Mouse (Mus musculus) heart, embryonic 14.5 days (tissue): ENCODE results near the gene Slc35a5. TPM values are rescaled to one million over a fixed set of nuclear protein-coding genes. Genes with fewer than 3 reads are reported as not detected.

Experiments used
- ATAC-seq: fragments of 200-750 bp; cut with Nextera tagmentation; 2 replicates; pipeline ENCODE4 v1.8.0; 2017; ENCODE audit warnings: low read depth, moderate TSS enrichment; ENCODE audit not compliant: insufficient number of reproducible peaks, insufficient read depth, low FRiP score
- H3K27ac ChIP-seq, 2 experiments: fragments of 200-500 bp in 1 of 2; fragments of 300-500 bp in 1 of 2; sonication (generic) in 1 of 2; replicated peaks in 1 of 2; 2 replicates each; pipeline ENCODE4 v1.5.1; 2012 to 2014; ENCODE audit warnings: low read depth in 2 of 2, low read length in 2 of 2, control low read depth in 1 of 2, mild to moderate bottlenecking in 1 of 2, mixed read lengths in 1 of 2; ENCODE audit not compliant: control insufficient read depth in 1 of 2, insufficient read depth in 1 of 2
- H3K27me3 ChIP-seq: fragments of 300-500 bp; sonication (generic); 2 replicates; pipeline ENCODE4 v1.6.1; 2014; ENCODE audit warnings: mild to moderate bottlenecking, low read length, control low read depth; ENCODE audit not compliant: control insufficient read depth, insufficient read depth
- H3K36me3 ChIP-seq: fragments of 300-500 bp; sonication (generic); 2 replicates; pipeline ENCODE4 v1.6.1; 2014; ENCODE audit warnings: mild to moderate bottlenecking, control low read depth, low read length, mixed read lengths; ENCODE audit not compliant: control insufficient read depth, insufficient read depth
- H3K4me1 ChIP-seq, 2 experiments: fragments of 200-500 bp in 1 of 2; fragments of 300-500 bp in 1 of 2; sonication (generic) in 1 of 2; 2 replicates each; pipeline ENCODE4 v1.6.1; 2012 to 2014; ENCODE audit warnings: low read length in 2 of 2, control low read depth in 1 of 2, mixed read lengths in 1 of 2; ENCODE audit not compliant: control insufficient read depth in 2 of 2, insufficient read depth in 2 of 2
- H3K4me2 ChIP-seq: fragments of 300-500 bp; sonication (generic); 2 replicates; pipeline ENCODE4 v1.6.1; 2014; ENCODE audit warnings: mild to moderate bottlenecking, low read length
- H3K4me3 ChIP-seq, 2 experiments: fragments of 200-500 bp in 1 of 2; fragments of 300-500 bp in 1 of 2; sonication (generic) in 1 of 2; 2 replicates each; pipeline ENCODE4 v1.5.1; 2012 to 2014; ENCODE audit warnings: low read length in 2 of 2, mild to moderate bottlenecking in 2 of 2, control low read depth in 1 of 2, low read depth in 1 of 2, moderate library complexity in 1 of 2; ENCODE audit not compliant: control insufficient read depth in 1 of 2, insufficient read depth in 1 of 2
- H3K9ac ChIP-seq: fragments of 300-500 bp; sonication (generic); 2 replicates; pipeline ENCODE4 v1.6.1; 2014; ENCODE audit warnings: mild to moderate bottlenecking, low read length
- H3K9me3 ChIP-seq: fragments of 300-500 bp; sonication (generic); 2 replicates; pipeline ENCODE4 v1.6.1; 2016; ENCODE audit warnings: low read length, control low read depth; ENCODE audit not compliant: control insufficient read depth
- WGBS: fragments of 180-500 bp; shearing (Covaris S2); extraction: QIAGEN DNeasy Blood & Tissue Kit; methylation state at CpG from one replicate; pipeline ENCODE4 v1.1.7; 2014; 5-methylcytosine and 5-hydroxymethylcytosine counted together
- polyA plus RNA-seq: library from polyadenylated mRNA; unstranded; fragments of >200 nt; fragmentation: Nextera tagmentation; extraction: Ambion mirVana; gene quantifications from 2 replicates; pipeline ENCODE4 v1.2.1, GENCODE M21; 2014

Slc35a5 gene
- 18.0 and 19.8 TPM in 2 replicates for polyA plus RNA-seq

DNA sequence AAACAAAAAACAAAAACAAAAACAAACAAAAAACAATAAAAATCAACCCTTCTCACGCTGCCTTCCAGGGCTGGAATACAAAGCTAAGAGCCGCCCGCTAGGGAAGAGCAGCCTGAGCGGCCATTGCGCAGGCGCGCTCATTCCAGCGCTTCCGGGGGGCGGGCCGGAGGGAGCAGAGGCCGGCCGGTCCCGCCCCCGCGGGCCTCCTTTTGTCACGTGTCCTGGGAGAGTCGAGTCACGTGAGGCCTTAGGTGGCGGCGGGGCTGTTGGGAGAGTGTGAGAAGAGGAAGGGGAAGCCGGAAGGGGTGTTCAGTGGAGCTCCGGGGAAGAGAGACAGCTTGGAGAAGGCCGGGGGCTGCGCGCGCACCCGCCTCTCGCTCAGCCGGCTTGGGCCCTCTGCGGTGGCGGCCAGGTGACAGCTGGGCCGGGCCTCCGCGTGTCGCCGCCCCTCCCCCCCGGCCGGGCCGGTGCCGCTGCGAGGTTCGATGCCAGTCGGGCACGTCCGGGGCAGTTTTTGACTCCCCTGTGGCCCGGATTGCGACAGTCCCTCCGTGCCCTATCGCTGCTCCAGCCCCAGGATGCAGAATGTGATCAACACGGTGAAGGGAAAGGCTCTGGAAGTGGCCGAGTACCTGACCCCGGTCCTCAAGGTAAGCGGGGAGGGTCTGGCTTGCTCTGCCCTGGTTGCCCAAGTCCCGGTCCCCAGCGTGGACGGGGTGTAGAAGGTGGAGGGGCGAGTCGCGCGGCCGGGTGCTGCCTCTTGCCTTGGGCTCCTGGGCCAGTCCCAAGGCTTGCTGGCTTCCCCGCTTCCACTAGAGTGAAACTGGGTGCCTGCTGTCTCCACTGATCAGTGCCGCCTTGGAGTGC lies at the start of gene Slc35a5, which contains the start of gene Atg3:
Gene Slc35a5 (minus strand): TSS at position 185 of the 867 bp plus-strand sequence.
Gene Atg3 (plus strand): TSS at position 264 of the 867 bp plus-strand sequence.
- Histone ChIP-seq H3K9me3 (no peaks in the 10 kb centered on the region), H3K27me3 (no peaks in the 10 kb centered on the region), H3K4me1 (peaks cover 5 to 22% of the 10 kb centered on the region in 2 experiments; a peak in 3 of 4 replicates), H3K4me2 (peak within 1 kb of the TSS; percentile 92), H3K27ac (peak within 1 kb of the TSS; percentile 93 to 95), H3K9ac (peak within 1 kb of the TSS; percentile 89), H3K4me3 (peak within 1 kb of the TSS; percentile 88 to 94), H3K36me3 (peaks cover 17% of the 10 kb centered on the region)
- peak; percentile 99 for ATAC-seq
- under 1% methylated on average over 56 of the region's 64 CpGs for WGBS

DNA sequence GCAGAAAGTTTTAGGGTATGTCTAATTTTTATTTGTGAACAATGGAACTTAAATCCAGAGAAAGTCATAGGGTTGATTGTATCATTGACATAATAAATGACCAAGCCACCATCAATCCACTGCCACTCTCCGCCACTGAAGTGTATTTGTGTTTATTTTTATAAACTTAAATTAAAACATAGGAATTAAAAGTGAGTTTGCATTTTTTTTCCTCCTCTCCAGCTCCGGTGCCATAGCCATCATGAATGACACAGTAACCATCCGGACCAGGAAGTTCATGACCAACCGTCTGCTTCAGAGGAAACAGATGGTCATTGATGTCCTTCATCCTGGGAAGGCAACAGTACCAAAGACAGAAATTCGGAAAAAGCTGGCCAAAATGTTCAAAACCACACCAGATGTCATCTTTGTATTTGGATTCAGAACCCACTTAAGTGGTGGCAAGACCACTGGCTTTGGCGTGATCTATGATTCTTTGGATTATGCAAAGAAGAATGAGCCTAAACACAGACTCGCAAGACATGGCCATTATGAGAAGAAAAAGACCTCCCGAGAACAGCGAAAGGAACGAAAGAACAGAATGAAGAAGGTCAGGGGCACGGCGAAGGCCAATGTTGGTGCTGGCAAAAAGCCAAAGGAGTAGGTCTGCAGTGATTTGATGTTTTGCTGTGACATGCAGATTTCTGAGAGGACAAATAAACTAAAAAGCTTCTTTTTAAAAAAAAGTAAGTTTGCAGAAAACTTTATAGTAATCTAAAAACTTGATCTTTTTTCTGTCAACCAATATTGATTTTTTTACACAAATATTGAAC lies 46.6 kb upstream of the Slc35a5 start:
- no peak overlapping the region for H3K4me3 ChIP-seq
- H3K9ac ChIP-seq, result no peak overlapping the region
- no peaks in the 10 kb centered on the region for H3K4me1 ChIP-seq
- 74% methylated on average over 12 of the region's 12 CpGs for WGBS
- no peak for ATAC-seq
- no peaks in the 10 kb centered on the region for H3K27me3 ChIP-seq
- H3K27ac ChIP-seq, result no peak overlapping the region
- H3K4me2 ChIP-seq, result no peak overlapping the region
- no peaks in the 10 kb centered on the region for H3K36me3 ChIP-seq
- no peaks in the 10 kb centered on the region for H3K9me3 ChIP-seq

DNA sequence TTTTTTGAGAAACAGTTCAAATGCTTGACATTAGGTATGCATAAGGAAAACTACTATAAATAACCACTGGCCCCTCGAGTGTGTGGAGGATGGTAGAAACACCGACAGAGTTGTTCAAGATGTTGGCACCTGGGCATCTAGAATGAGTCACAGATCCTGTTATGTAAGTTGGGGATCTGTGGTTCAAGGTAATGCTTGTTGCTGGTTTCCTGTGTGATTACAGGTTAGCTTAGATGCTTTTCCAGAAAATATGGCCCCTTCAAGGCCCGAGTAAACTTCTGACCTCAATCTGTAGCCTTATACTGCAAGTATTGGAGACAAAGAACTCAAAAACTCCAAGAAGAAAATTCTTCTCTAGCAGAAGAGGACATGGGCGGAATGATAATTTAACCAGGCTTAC lies 45.9 kb upstream of the Slc35a5 start:
- Histone ChIP-seq H3K27me3 (no peaks in the 10 kb centered on the region), H3K9ac (no peak overlapping the region), H3K4me2 (no peak overlapping the region), H3K27ac (no peak overlapping the region), H3K36me3 (no peaks in the 10 kb centered on the region), H3K9me3 (no peaks in the 10 kb centered on the region), H3K4me1 (no peaks in the 10 kb centered on the region), H3K4me3 (no peak overlapping the region)
- 66% methylated on average over 4 of the region's 4 CpGs for WGBS
- no peak for ATAC-seq

DNA sequence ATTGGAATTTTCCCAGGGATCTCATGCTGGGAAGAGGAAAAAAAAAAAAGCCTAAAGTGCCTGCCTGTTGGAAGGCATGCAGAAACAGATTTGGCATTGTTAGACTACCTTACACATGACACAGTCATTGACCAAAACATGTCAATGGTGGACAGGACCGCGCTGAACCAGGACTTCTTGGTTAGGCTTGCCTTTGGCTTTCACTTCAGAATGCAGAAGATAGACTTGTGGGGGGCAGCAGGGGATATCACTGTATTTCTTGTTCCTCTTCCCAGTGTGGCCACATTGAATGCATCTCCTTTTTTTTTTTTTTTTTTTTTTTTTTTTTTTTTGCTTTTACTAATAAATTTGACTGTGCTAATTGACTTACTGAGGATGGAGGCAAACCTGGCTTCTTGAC lies 42.9 kb upstream of the Slc35a5 start:
- no peak overlapping the region for H3K27ac ChIP-seq
- H3K4me3 ChIP-seq, result no peak overlapping the region
- 84% methylated on average over 2 of the region's 2 CpGs for WGBS

DNA sequence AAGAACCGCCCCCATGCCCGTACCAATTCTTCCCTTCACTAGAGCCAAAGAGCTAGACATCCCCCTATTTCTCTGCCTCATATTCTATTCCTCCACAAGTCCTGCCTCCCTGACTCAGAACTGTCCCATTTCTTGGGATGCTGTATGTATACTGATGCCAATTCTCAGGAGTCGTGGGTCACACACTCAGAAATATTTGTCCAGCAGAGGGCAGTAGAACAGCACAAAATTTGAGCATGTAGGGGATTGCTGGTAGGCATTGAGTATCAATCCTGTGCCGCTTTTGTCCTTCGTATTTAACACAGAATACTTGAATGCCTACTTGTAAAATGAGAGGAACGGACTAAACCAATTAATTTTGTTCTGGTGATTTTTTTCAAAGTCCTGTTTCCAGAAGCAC lies 38.3 kb upstream of the Slc35a5 start:
- no peak for ATAC-seq
- Histone ChIP-seq H3K4me1 (no peaks in the 10 kb centered on the region), H3K4me2 (no peak overlapping the region), H3K9ac (no peak overlapping the region), H3K27me3 (no peaks in the 10 kb centered on the region), H3K36me3 (no peaks in the 10 kb centered on the region), H3K9me3 (no peaks in the 10 kb centered on the region), H3K27ac (no peak overlapping the region), H3K4me3 (no peak overlapping the region)
- whole genome bisulfite sequencing, result 29% methylated on average over 6 of the region's 6 CpGs

More for the DNA sequence above, 42.9 kb upstream of the Slc35a5 start:
- Histone ChIP-seq H3K36me3 (no peaks in the 10 kb centered on the region), H3K4me2 (no peak overlapping the region), H3K9ac (no peak overlapping the region), H3K27me3 (no peaks in the 10 kb centered on the region), H3K4me1 (no peaks in the 10 kb centered on the region), H3K9me3 (no peaks in the 10 kb centered on the region)
- ATAC-seq, result no peak

DNA sequence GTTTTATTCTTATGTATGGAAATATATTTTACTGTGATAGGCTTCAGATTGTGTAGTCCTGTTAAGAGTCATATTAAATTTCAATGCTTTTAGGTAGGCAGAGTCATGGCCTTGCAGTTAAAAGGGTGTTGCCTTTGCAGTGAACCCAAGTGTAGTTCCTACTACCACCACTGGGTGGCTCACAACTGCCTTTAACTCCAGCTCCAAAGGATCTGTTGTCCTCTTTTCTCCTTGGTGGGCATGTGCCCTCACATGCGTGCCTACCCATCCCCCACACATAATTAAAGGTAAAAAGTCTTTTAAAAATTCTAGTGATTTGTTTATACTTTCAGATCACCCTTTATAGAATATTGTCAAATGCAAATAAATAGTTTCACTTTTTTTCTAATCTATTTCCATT lies 34.1 kb upstream of the Slc35a5 start:
- no peaks in the 10 kb centered on the region for H3K4me1 ChIP-seq
- H3K4me2 ChIP-seq, result no peak overlapping the region
- 8% methylated on average over 1 of the region's 1 CpGs for WGBS
- ATAC-seq, result no peak
- no peaks in the 10 kb centered on the region for H3K9me3 ChIP-seq
- no peaks in the 10 kb centered on the region for H3K27me3 ChIP-seq
- no peak overlapping the region for H3K9ac ChIP-seq
- no peak overlapping the region for H3K27ac ChIP-seq
- peaks cover 13% of the 10 kb centered on the region for H3K36me3 ChIP-seq
- H3K4me3 ChIP-seq, result no peak overlapping the region

DNA sequence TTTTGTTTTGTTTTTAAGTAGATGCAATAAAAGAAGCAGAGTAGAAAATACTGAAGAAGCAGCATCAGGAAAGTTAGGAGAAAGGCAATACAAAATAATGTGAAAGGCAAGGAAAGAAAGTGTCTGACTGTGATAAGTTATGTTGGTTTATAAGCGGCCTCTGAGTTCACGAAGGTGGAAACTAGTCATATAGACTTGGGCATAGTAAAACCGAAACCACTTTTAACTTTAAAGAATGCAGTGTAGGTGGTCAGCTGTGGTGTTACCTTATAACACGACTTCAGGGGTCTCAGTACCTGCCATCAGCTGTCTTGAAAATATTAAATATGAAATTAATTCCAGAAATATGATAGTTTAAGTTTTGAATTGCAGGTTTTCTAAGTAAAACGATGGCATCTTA lies 23.3 kb upstream of the Slc35a5 start:
- 88% methylated on average over 5 of the region's 5 CpGs for WGBS
- Histone ChIP-seq H3K9me3 (no peaks in the 10 kb centered on the region), H3K36me3 (peaks cover 48% of the 10 kb centered on the region), H3K9ac (no peak overlapping the region), H3K4me3 (no peak overlapping the region), H3K27ac (no peak overlapping the region), H3K4me2 (no peak overlapping the region), H3K4me1 (no peaks in the 10 kb centered on the region), H3K27me3 (no peaks in the 10 kb centered on the region)
- ATAC-seq, result no peak
